Mouse (Mus musculus): ENCODE measurements at regions not wholly inside any gene's neighbourhood (a gene's known extent, or its start where the extent isn't known, plus 50 kb on each side); places are given as distances from the start of the nearest gene placed in this dataset.
A peak's percentile ranks its signal among the peaks of the same experiment; 100 is the strongest.
"Not testable (repeated sequence)": the region's sequence is repeated elsewhere in the genome, so short reads cannot be mapped to it uniquely, and the experiment has no call there.

DNA sequence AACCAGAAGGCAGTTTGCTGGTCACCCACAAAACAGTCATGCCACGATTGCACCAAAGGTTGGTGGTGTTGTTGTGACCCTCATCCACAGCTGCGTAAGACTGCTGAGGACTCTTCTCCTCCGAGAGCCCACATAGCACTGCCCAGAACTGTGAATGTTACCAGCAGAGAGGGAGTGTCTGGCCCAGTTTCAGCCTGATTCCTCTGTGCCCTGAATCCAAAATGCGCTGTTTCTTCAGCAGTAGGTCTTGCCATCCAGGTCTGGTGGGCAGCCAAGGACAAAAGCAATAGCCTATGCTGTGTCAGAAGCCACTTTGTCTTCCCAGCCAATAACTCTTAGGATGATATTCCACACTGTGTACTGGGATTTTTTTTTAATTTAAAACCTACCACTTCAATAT, 144.7 kb upstream of the Teddm2 start:
- TF ChIP-seq CTCF (IDR thresholded peaks at IDR 0.05; ENCODE audit: borderline replicate concordance, insufficient read depth, low read depth, low read length) = no peak
- TF ChIP-seq POLR2A (IDR thresholded peaks at IDR 0.05; ENCODE audit: borderline replicate concordance, insufficient read depth, low read length) = no peak
- H3K27ac ChIP-seq (ENCODE audit: insufficient read depth, low read length) = no peak overlapping the region
- H3K4me3 ChIP-seq (replicated peaks; ENCODE audit: insufficient read depth, low read depth, low read length) = no peak overlapping the region
- H3K27me3 ChIP-seq (ENCODE audit: control insufficient read depth, insufficient read depth, low read length) = no peaks in the 10 kb centered on the region
- DNase-seq = peak in 1 of 2 experiments; percentile 34
- no peaks in the 10 kb centered on the region for H3K4me1 ChIP-seq (ENCODE audit: control insufficient read depth, insufficient read depth, low read length)
- 61% methylated on average over 4 of the region's 4 CpGs for WGBS

DNA sequence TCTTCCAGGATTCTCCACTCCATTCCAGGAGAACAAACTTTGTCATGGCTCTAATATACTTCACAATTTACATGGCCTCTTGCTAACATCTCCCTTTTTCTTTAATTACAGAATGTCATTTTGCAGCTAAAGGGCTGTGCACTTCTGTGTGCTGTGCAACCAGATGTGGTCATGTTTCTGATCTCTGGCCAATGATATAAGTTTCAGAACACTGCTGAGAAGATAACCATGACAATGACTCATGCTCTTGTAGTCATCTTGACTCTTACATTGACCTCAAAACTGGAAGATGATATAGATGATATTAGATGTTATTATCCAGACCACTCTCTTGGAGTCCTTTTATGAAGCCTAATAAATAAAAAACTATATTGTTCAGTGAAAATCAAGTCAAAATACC, 145.9 kb upstream of the Teddm2 start:
- Histone ChIP-seq H3K4me3 (replicated peaks; ENCODE audit: insufficient read depth, low read depth, low read length) (no peak overlapping the region), H3K4me1 (ENCODE audit: control insufficient read depth, insufficient read depth, low read length) (no peaks in the 10 kb centered on the region), H3K27ac (ENCODE audit: insufficient read depth, low read length) (no peak overlapping the region), H3K27me3 (ENCODE audit: control insufficient read depth, insufficient read depth, low read length) (no peaks in the 10 kb centered on the region)
- no peak for DNase-seq
- no peak for TF ChIP-seq CTCF (IDR thresholded peaks at IDR 0.05; ENCODE audit: borderline replicate concordance, insufficient read depth, low read depth, low read length)

- Histone ChIP-seq H3K4me3 (replicated peaks; ENCODE audit: insufficient read depth, low read depth, low read length) (no peak overlapping the region), H3K27ac (ENCODE audit: insufficient read depth, low read length) (no peak overlapping the region), H3K4me1 (ENCODE audit: control insufficient read depth, insufficient read depth, low read length) (no peaks in the 10 kb centered on the region), H3K27me3 (ENCODE audit: control insufficient read depth, insufficient read depth, low read length) (no peaks in the 10 kb centered on the region)
- no peak for DNase-seq
- TF ChIP-seq CTCF (IDR thresholded peaks at IDR 0.05; ENCODE audit: borderline replicate concordance, insufficient read depth, low read depth, low read length) (no peak), POLR2A (IDR thresholded peaks at IDR 0.05; ENCODE audit: borderline replicate concordance, insufficient read depth, low read length) (no peak)
- 81% methylated on average over 7 of the region's 7 CpGs for WGBS
Measured at GRCm38 (mm10) chr1:154053641-154054040, 147.3 kb upstream of the Zfp648 start.

GRCm38 (mm10) chr1:154054874-154055273, 146.1 kb upstream of the Zfp648 start:
- Histone ChIP-seq H3K27ac (ENCODE audit: insufficient read depth, low read length) (no peak overlapping the region), H3K4me3 (replicated peaks; ENCODE audit: insufficient read depth, low read depth, low read length) (no peak overlapping the region), H3K4me1 (ENCODE audit: control insufficient read depth, insufficient read depth, low read length) (no peaks in the 10 kb centered on the region), H3K27me3 (ENCODE audit: control insufficient read depth, insufficient read depth, low read length) (no peaks in the 10 kb centered on the region)
- DNase-seq = no peak
- no peak for TF ChIP-seq CTCF (IDR thresholded peaks at IDR 0.05; ENCODE audit: borderline replicate concordance, insufficient read depth, low read depth, low read length)
- TF ChIP-seq POLR2A (IDR thresholded peaks at IDR 0.05; ENCODE audit: borderline replicate concordance, insufficient read depth, low read length) = no peak
- WGBS = 74% methylated on average over 1 of the region's 1 CpGs

- WGBS = 79% methylated on average over 2 of the region's 2 CpGs
- H3K4me1 ChIP-seq (ENCODE audit: control insufficient read depth, insufficient read depth, low read length); H3K27me3 ChIP-seq (ENCODE audit: control insufficient read depth, insufficient read depth, low read length); H3K4me3 ChIP-seq (replicated peaks; ENCODE audit: insufficient read depth, low read depth, low read length); DNase-seq; H3K27ac ChIP-seq (ENCODE audit: insufficient read depth, low read length): not testable (repeated sequence)
Measured at GRCm38 (mm10) chr1:154061397-154061796, 139.6 kb upstream of the Zfp648 start.

DNA sequence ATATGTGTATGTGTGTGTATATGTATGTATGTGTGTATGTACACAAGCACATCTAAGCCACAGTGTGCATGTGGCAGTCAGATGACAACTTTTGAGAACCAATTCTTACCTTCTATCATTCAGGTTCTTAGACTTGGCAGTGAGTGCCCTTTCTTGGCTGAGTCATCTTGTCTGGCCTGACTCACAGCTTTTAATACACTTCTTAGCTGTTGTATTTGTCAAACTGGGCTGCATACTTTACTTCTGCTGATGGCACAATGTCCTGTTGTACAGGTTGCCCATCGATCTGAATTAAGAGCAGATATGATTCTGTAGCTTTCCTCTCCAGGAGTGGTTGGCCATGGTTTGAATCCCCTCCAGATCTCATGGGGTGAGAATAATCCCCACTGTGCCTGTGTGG, 139.1 kb upstream of the Zfp648 start:
- no peak for TF ChIP-seq CTCF (IDR thresholded peaks at IDR 0.05; ENCODE audit: borderline replicate concordance, insufficient read depth, low read depth, low read length)
- TF ChIP-seq POLR2A (IDR thresholded peaks at IDR 0.05; ENCODE audit: borderline replicate concordance, insufficient read depth, low read length) = no peak
- no peak overlapping the region for H3K27ac ChIP-seq (ENCODE audit: insufficient read depth, low read length)
- H3K4me3 ChIP-seq (replicated peaks; ENCODE audit: insufficient read depth, low read depth, low read length) = no peak overlapping the region
- WGBS = 70% methylated on average over 1 of the region's 1 CpGs
- H3K27me3 ChIP-seq (ENCODE audit: control insufficient read depth, insufficient read depth, low read length) = no peaks in the 10 kb centered on the region
- no peak for DNase-seq
- no peaks in the 10 kb centered on the region for H3K4me1 ChIP-seq (ENCODE audit: control insufficient read depth, insufficient read depth, low read length)

DNA sequence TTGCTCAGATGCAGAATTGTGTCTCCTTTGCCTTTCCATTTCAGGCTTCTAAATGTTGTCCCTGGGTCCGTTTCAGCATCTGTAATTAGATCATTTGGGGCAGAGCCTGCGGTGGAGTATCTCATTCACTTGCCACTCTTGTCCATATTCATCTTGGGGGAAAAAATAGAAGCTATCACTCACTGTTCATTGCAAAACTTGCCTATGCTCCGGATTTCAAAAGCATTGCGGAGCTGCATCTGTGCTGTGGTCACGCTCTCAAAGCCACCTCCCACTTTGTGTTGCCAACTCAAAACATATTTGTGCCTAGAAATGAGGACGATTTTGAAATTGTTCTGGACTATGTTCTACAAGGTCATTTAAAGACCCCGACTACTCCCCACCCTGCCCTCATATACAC, 138.3 kb upstream of the Zfp648 start:
- Histone ChIP-seq H3K4me3 (replicated peaks; ENCODE audit: insufficient read depth, low read depth, low read length) (no peak overlapping the region), H3K27me3 (ENCODE audit: control insufficient read depth, insufficient read depth, low read length) (no peaks in the 10 kb centered on the region), H3K27ac (ENCODE audit: insufficient read depth, low read length) (no peak overlapping the region), H3K4me1 (ENCODE audit: control insufficient read depth, insufficient read depth, low read length) (no peaks in the 10 kb centered on the region)
- TF ChIP-seq CTCF (IDR thresholded peaks at IDR 0.05; ENCODE audit: borderline replicate concordance, insufficient read depth, low read depth, low read length) = no peak
- no peak for DNase-seq
- 81% methylated on average over 7 of the region's 7 CpGs for WGBS

- Histone ChIP-seq H3K4me3 (replicated peaks; ENCODE audit: insufficient read depth, low read depth, low read length) (no peak overlapping the region), H3K27me3 (ENCODE audit: control insufficient read depth, insufficient read depth, low read length) (no peaks in the 10 kb centered on the region), H3K27ac (ENCODE audit: insufficient read depth, low read length) (no peak overlapping the region), H3K4me1 (ENCODE audit: control insufficient read depth, insufficient read depth, low read length) (no peaks in the 10 kb centered on the region)
- 88% methylated on average over 5 of the region's 5 CpGs for WGBS
- TF ChIP-seq CTCF (IDR thresholded peaks at IDR 0.05; ENCODE audit: borderline replicate concordance, insufficient read depth, low read depth, low read length) (no peak), POLR2A (IDR thresholded peaks at IDR 0.05; ENCODE audit: borderline replicate concordance, insufficient read depth, low read length) (no peak)
- no peak for DNase-seq
Measured at GRCm38 (mm10) chr1:154064633-154065032, 136.4 kb upstream of the Zfp648 start.
